Mouse (Mus musculus) midbrain, embryonic 10.5 days (tissue): Measurements from ENCODE around the gene Mavs. TPM values are rescaled to one million over a fixed set of nuclear protein-coding genes. Genes with fewer than 3 reads are reported as not detected.
"Not testable (repeated sequence)": the region's sequence is repeated elsewhere in the genome, so short reads cannot be mapped to it uniquely, and the experiment has no call there.

Experiments
- DNase-seq: peaks from one replicate; pipeline ENCODE4 v3.0.0-alpha.2; 2017; ENCODE audit warnings: low spot score
- H3K27ac ChIP-seq: fragments of 300-500 bp; sonication (generic); replicated peaks from 2 replicates; pipeline ENCODE4 v1.5.1; 2016; ENCODE audit warnings: mild to moderate bottlenecking
- H3K27me3 ChIP-seq: fragments of 300-500 bp; sonication (generic); 2 replicates; pipeline ENCODE4 v1.6.1; 2016; ENCODE audit warnings: low read depth, mild to moderate bottlenecking; ENCODE audit not compliant: poor library complexity, severe bottlenecking
- H3K36me3 ChIP-seq: fragments of 300-500 bp; sonication (generic); 2 replicates; pipeline ENCODE4 v1.6.1; 2016; ENCODE audit warnings: mild to moderate bottlenecking, moderate library complexity
- H3K4me1 ChIP-seq: fragments of 300-500 bp; sonication (generic); 2 replicates; pipeline ENCODE4 v1.6.1; 2016
- H3K4me3 ChIP-seq: fragments of 300-500 bp; sonication (generic); 2 replicates; pipeline ENCODE4 v1.5.1; 2016; ENCODE audit warnings: mild to moderate bottlenecking, moderate library complexity
- H3K9me3 ChIP-seq: fragments of 300-500 bp; sonication (generic); replicated peaks from 2 replicates; pipeline ENCODE4 v1.6.1; 2016; ENCODE audit warnings: mild to moderate bottlenecking
- WGBS: fragments of 180-500 bp; shearing (Covaris S2); methylation state at CpG from one replicate; pipeline ENCODE4 v1.1.7; 2016; 5-methylcytosine and 5-hydroxymethylcytosine counted together
- polyA plus RNA-seq: library from polyadenylated mRNA; unstranded; fragments of >200 nt; fragmentation: Nextera tagmentation; extraction: Ambion mirVana; gene quantifications from 2 replicates; pipeline ENCODE4 v1.2.1, GENCODE M21; 2016

The Mavs gene
- polyA plus RNA-seq, 1 experiment from 2014 or later, result 21.4 TPM

DNA sequence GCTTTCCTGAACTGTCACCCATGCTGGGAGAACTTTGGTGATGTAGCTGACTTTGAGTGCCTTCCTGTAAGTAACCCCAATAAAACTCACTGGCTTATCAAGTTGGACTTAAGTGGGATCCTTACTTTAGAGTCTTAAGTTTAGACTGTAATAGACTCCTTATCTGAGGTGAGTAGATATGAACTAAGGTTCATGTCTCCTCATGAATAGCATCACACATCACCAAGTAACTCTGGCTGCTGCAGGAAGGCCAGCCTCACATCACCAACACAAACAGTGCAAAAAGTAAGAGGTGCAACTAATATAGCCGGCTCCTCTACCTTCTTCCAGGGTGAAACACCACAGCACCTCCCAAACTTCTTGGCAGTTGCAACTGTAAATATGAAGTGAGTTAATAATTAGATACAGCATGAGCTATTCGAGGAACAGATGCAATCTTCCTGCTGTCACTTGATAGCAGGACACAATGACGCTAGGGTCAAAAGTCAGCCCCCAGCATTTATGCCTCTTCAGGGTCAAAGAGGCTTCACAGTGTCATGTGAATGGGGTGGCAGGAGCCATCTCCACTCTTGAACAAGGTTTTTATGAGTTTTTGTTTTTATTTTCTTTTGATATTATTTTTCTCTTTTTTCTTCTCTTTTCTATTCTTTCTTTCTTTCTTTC is 11.9 kb upstream of the Mavs start:
- Histone ChIP-seq H3K9me3 (no peaks in the 10 kb centered on the region), H3K36me3 (no peaks in the 10 kb centered on the region), H3K4me1 (no peaks in the 10 kb centered on the region), H3K27ac (no peak overlapping the region), H3K27me3 (no peaks in the 10 kb centered on the region), H3K4me3 (no peak overlapping the region)
- WGBS, result 87% methylated on average over 3 of the region's 3 CpGs
- DNase-seq, result no peak

DNA sequence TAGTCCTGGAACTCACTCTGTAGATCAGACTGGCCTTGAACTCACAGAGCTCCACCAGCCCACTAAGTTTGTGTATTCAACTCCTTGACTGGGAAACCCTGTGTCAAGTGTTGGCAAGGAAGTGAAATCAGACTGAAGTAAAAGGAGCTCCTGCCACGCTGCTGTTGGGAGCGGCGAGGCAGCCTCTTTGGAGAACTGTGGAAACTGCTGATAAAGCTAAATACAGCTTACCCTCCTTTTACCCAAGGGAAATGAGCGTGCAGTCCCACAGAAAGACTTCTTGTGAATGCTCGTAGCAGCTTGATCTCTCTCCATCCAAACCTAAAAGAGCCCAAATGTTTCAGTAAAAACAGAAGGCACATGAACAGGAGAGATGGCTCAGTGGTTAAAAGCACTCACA is 11.3 kb upstream of the Mavs start:
- Histone ChIP-seq H3K27ac (no peak overlapping the region), H3K9me3 (no peaks in the 10 kb centered on the region), H3K4me3 (no peak overlapping the region), H3K4me1 (no peaks in the 10 kb centered on the region), H3K27me3 (no peaks in the 10 kb centered on the region), H3K36me3 (no peaks in the 10 kb centered on the region)
- WGBS, result 65% methylated on average over 5 of the region's 5 CpGs
- no peak for DNase-seq

DNA sequence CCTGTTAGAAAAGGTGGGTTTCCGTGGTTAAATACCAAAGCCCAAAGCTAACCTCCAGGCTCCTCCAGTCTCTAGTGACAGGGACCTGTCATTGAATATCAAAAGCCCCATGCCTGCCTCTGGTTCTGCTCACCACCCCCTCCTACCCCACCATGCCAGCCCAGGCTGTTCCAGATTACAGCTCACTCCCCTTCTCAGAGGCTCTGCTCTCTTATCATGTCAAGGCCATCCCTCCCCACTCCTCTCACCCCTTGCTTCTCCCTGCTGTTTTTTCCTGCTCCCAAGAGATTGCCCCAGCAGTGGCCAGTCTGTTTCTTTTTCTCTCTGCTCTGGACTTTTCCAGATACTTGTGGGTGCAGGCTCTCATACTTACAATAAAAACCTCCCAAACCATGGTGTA is 10.3 kb upstream of the Mavs start:
- H3K27ac ChIP-seq, result no peak overlapping the region
- H3K9me3 ChIP-seq, result no peaks in the 10 kb centered on the region
- DNase-seq, result no peak
- H3K4me3 ChIP-seq, result no peak overlapping the region
- WGBS, result 53% methylated on average over 1 of the region's 1 CpGs
- no peaks in the 10 kb centered on the region for H3K36me3 ChIP-seq
- no peaks in the 10 kb centered on the region for H3K4me1 ChIP-seq
- no peaks in the 10 kb centered on the region for H3K27me3 ChIP-seq

DNA sequence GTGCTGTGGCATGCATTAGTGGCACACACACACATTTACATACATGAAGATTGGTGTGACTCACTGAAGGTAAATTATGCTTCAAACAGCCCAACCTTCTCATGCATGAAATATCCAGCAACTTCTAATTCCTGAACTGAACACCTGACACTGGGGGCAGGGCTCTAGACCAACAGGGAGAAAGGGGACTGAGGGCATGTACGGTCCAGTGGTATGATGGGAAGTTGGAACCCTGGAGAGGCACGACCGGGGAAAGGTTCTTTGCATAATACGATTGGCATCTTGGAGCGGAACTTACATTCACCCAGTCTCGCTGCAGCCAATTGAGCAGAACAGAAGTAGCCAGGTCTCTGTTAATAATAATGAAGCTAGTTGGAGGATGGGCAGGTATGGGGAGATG is 8.7 kb upstream of the Mavs start:
- no peaks in the 10 kb centered on the region for H3K4me1 ChIP-seq
- no peaks in the 10 kb centered on the region for H3K36me3 ChIP-seq
- no peak overlapping the region for H3K4me3 ChIP-seq
- WGBS, result 88% methylated on average over 6 of the region's 6 CpGs
- H3K9me3 ChIP-seq, result no peaks in the 10 kb centered on the region
- no peaks in the 10 kb centered on the region for H3K27me3 ChIP-seq
- no peak overlapping the region for H3K27ac ChIP-seq
- DNase-seq, result no peak

DNA sequence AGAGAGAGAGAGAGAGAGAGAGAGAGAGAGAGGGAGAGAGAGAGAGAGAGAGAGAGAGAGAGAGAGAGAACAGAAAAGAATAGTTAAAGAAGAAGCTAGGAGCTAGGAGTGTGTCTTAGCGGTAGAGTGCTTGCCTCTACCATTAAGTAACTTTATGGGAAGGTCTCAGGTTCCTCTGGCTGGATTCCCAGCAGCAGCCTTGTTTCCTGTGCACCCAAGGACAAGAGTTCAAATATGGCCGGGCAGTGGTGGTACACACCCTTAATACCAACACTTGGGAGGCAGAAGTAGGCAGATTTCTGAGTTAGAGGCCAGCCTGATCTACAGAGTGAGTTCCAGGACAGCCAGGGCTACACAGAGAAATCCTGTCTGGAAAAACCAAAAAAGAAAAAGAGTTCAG is 7.2 kb upstream of the Mavs start:
- H3K27me3 ChIP-seq, DNase-seq, H3K27ac ChIP-seq, H3K9me3 ChIP-seq, H3K4me3 ChIP-seq, H3K36me3 ChIP-seq, H3K4me1 ChIP-seq: not testable (repeated sequence)
- 79% methylated on average over 2 of the region's 2 CpGs for WGBS

DNA sequence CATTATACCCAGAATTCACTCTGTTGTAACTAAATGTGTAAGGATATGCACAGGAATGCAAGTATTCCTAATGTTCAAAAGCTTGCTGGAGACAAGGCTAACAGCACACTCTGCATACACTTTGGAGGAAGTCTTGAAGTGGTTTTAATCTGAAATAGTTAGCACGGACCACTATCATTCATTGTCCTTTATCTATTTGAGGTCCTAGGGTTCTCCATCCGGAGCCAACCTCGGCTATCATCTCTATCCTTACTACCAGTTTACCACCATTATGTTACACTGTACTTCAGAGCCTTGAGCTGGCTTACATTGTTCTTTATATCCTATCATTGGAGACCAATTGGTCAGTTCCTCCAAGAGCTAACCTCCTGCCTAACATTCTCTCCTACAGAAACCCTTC is 6.6 kb upstream of the Mavs start:
- WGBS, result 93% methylated on average over 3 of the region's 3 CpGs
- H3K9me3 ChIP-seq, result no peaks in the 10 kb centered on the region
- no peak for DNase-seq
- no peaks in the 10 kb centered on the region for H3K36me3 ChIP-seq
- H3K27me3 ChIP-seq, result no peaks in the 10 kb centered on the region
- no peak overlapping the region for H3K27ac ChIP-seq
- no peaks in the 10 kb centered on the region for H3K4me1 ChIP-seq
- H3K4me3 ChIP-seq, result no peak overlapping the region

DNA sequence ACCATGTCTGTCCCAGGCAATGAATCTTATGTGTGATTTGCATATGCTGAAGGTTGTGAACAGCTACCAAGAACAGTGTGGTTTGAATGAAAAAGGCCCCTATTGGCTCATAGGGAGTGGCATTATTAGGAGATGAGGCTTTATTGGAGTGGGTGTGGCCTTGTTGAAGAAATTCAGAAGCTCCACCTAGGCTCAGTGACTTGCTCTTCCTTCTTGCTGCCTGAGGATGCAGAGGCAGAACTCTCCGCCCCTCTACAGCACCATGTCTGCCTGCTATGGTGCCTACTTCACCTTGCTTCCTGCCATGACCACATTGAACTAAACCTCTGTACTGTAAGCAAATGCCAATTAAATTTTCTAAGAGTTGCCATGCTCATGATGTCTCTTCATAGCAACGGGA is 1.3 kb upstream of the Mavs start:
- H3K4me1 ChIP-seq, result peaks cover 35% of the 10 kb centered on the region
- 89% methylated on average over 2 of the region's 2 CpGs for WGBS
- DNase-seq, result no peak
- H3K9me3 ChIP-seq, result no peaks in the 10 kb centered on the region
- no peak overlapping the region for H3K4me3 ChIP-seq
- H3K27me3 ChIP-seq, result no peaks in the 10 kb centered on the region
- H3K27ac ChIP-seq, result no peak overlapping the region
- H3K36me3 ChIP-seq, result peaks cover 5% of the 10 kb centered on the region; the same call in 1 of the 2 replicates

DNA sequence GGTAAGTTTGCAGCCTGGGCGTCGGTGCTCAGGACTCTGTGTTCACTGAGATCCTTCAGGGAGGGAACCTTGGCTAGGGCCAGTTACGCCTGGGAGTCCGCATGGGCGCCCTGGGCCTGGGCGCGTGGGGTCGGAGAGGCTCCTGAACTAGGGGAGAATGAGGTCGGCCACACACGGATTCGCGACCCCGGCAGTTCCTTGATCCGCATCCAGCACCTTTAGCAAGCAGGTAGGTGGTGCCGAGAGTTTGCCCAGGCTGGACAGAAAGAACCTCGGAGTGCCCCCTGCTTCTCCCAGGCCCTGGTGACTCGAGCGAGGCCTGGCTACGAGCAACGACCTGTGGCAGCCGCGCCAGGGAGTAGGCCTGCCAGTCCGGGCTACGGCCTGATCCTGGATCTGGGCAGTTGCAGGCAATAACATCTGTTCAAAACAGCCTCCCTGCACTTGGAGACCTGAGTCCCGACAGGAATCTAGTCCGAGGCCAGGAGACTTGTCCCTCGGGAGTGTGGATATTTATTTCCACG is 326 bp downstream of the Mavs start:
- H3K9me3 ChIP-seq, result no peaks in the 10 kb centered on the region
- peak overlapping the region; percentile 62 for H3K4me3 ChIP-seq
- WGBS, result 15% methylated on average over 28 of the region's 28 CpGs
- H3K4me1 ChIP-seq, result peaks cover 35% of the 10 kb centered on the region
- DNase-seq, result no peak
- H3K36me3 ChIP-seq, result peaks cover 12% of the 10 kb centered on the region
- H3K27me3 ChIP-seq, result no peaks in the 10 kb centered on the region
- peak overlapping the region; percentile 84 for H3K27ac ChIP-seq

DNA sequence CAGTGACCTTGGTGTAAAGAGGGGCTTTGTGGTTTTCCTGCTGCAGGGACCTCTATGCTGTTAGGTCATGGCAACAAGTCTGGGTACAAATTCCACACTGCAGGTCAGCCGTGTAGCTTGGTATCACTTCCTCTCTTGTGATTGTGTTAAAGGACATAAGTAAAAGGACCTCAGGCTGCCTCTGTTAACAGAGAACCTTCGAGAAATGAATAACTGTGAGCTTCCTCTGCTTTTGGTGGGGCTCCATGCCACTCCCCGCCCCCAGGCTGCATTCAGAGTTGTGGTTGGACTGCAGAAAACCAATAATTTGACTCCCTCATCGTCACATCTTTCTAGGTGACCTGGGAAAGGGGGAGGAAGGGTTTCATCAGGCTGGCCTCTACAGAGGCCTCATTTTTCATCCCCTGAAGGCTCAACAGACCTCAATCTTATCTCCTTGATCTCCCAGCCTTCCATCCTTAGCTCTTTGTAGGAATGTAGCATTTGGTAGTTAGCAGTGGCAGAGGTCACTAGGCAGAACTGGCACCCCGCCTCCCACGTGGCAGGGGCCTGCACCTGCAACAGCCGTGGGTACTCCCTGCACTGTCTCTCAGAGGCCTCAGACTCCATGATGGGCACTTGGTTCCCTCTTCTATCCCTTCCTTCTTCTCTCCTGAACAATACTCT is 1.2 kb downstream of the Mavs start:
- Histone ChIP-seq H3K36me3 (peaks cover 21% of the 10 kb centered on the region), H3K4me3 (peak overlapping the region; percentile 62; the same call in 1 of the 2 replicates), H3K27ac (no peak overlapping the region), H3K9me3 (no peaks in the 10 kb centered on the region), H3K27me3 (no peaks in the 10 kb centered on the region), H3K4me1 (peaks cover 35% of the 10 kb centered on the region)
- WGBS, result 82% methylated on average over 7 of the region's 7 CpGs
- DNase-seq, result no peak

DNA sequence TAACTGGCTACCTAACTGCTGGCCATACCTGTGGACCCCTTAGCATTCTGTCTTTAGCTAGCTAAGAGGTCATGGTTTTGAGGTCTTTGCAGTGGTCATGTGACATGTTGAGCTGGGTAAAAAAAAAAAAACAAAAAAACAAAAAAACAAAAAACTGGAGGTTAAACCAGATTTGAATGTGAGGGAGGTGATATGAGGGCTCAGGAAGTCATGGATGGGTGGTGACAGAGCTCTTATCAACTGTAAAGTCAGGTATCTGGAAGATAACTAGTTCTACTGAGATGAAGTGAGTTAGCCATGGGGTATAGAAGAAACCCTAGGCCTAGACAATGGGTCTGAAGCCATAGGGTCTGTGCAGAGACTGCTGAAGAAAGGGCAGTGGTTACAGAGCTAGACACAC is 8.3 kb downstream of the Mavs start:
- H3K36me3 ChIP-seq, result peaks cover 90% of the 10 kb centered on the region
- DNase-seq, result no peak
- H3K27ac ChIP-seq, result no peak overlapping the region
- no peaks in the 10 kb centered on the region for H3K9me3 ChIP-seq
- H3K27me3 ChIP-seq, result no peaks in the 10 kb centered on the region
- no peak overlapping the region for H3K4me3 ChIP-seq
- no peaks in the 10 kb centered on the region for H3K4me1 ChIP-seq

DNA sequence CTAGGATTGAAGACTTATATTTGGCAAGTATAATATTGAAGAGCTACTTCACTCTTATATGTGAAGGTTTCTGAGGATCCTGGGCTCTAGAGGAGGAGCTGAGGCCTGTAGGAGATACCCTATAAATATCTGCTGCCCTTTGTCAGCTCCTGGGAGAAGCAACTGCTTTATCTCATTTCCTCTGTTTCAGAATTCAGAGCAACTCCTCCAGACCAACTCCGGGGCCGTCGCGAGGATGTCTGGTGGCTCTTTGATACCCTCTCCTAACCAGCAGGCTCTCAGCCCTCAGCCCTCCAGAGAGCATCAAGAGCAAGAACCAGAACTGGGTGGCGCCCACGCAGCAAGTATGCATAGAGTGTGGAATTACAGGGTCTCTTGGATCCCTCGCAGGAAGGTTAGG is 9.1 kb downstream of the Mavs start:
- Histone ChIP-seq H3K36me3 (peaks cover 93% of the 10 kb centered on the region), H3K4me1 (no peaks in the 10 kb centered on the region), H3K27me3 (no peaks in the 10 kb centered on the region), H3K4me3 (no peak overlapping the region), H3K27ac (no peak overlapping the region), H3K9me3 (no peaks in the 10 kb centered on the region)
- WGBS, result 94% methylated on average over 7 of the region's 7 CpGs
- DNase-seq, result no peak

DNA sequence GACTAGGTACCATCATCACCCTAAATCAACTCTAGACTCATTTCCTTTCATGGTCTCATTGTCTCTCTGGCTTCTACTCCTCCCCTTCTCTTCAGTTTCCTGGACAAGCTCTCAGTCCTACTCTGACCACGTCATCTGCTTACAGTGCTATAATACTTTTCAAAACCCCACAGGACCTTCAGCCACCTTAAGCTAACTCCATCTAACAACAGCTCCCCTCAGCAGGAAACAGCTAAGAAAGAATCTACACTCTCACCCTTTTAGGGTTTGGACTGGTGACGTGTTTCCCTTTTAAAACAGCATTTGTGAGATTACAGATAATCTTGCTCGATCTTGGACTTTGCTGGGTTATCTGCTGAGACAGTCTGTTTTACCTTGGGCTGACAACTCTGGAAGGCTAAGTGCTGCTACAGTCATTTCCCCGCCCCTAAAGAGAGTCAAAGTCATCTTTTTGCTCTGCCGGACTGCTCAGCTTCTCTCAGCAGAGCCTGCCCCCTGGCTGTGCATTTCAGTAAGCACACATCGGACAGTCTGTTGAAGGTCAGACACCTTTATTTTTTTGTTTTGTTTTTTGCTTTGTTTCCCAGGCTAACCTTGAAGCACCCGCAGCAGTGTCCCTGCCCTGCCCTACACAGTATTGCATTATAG is 19.9 kb downstream of the Mavs start:
- Histone ChIP-seq H3K9me3 (no peaks in the 10 kb centered on the region), H3K27me3 (no peaks in the 10 kb centered on the region), H3K4me1 (0 out of 2 replicates have a peak, but pooled peaks cover 2% of the 10 kb centered on the region), H3K27ac (0 out of 2 replicates have a peak overlapping the region, but pooled peaks have one; percentile 10), H3K36me3 (0 out of 2 replicates have a peak, but pooled peaks cover under 1% of the 10 kb centered on the region), H3K4me3 (no peak overlapping the region)
- 32% methylated on average over 7 of the region's 7 CpGs for WGBS
- peak; percentile 49 for DNase-seq

DNA sequence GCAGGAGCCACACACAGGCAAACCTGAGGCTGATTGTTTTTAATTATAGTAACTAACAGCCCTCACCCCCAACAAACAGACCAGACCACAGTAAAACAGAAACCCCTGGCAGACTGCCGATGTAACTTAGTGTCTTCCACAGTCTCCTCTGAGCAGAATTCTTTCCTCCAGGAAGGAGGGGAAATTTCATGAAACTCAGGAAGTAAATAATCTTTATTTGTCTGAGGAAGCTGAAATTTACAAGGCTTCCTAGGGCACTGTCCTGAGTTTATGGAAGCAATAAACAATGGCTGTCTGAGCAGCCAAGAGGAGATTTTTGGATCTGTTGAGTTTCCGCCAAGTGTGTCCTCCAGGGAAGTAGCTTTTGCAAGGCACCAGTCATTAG is 20.5 kb downstream of the Mavs start:
- 0 out of 2 replicates have a peak, but pooled peaks cover 2% of the 10 kb centered on the region for H3K4me1 ChIP-seq
- no peaks in the 10 kb centered on the region for H3K9me3 ChIP-seq
- 0 out of 2 replicates have a peak overlapping the region, but pooled peaks have one; percentile 10 for H3K27ac ChIP-seq
- no peaks in the 10 kb centered on the region for H3K27me3 ChIP-seq
- H3K4me3 ChIP-seq, result no peak overlapping the region
- DNase-seq, result no peak
- 88% methylated on average over 2 of the region's 2 CpGs for WGBS
- H3K36me3 ChIP-seq, result no peaks in the 10 kb centered on the region
